Comparison of ENCODE assay signal across 22 mouse cellular contexts in the genomic region with DNA sequence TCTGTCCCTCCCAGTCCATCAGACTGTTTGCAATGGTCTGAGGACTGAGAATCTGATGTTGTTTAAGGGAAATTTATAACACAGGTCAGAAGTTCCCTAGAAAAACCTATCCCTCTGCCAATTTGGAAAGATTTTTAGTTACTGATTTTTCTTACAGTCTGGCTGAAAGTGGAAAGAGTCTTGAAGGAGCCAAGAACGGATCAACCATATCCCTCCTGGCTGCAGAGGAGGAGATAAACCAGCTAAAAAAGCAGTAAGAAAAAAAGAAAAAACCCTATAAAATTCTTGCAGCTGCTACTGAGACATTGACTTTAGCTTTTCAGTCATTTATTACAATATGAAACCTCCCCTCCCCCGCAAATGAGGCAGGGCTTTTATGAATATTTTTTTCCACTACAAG. TPM values are rescaled to one million over a fixed set of nuclear protein-coding genes. Genes with fewer than 3 reads are reported as not detected.
"Had no signal": no experiment of that assay in that cellular context is flagged by ENCODE, and none has a peak within 500 bp of the region (broad histone marks: within the 10 kb centered on the region; RNA-seq: fewer than 3 reads in every experiment).

No protein-coding gene starts in this region.

- H3K27ac ChIP-seq: liver, embryonic 15.5 days; macrophage; midbrain, embryonic 13.5 days; midbrain, embryonic 15.5 days; neural tube, embryonic 12.5 days; stomach, embryonic 15.5 days; stomach, postnatal 0 days had no signal

- H3K4me2 ChIP-seq: liver, embryonic 15.5 days; midbrain, embryonic 13.5 days; midbrain, embryonic 15.5 days; neural tube, embryonic 12.5 days; stomach, embryonic 15.5 days had no signal

- H3K9me3 ChIP-seq: liver, embryonic 15.5 days; megakaryocyte, embryonic 14.5 days; midbrain, embryonic 13.5 days; midbrain, embryonic 15.5 days; neural tube, embryonic 12.5 days; stomach, embryonic 15.5 days had no signal

- H3K4me1 ChIP-seq: liver, embryonic 15.5 days; megakaryocyte, embryonic 14.5 days; midbrain, embryonic 13.5 days; midbrain, embryonic 15.5 days; neural tube, embryonic 12.5 days had no signal

- DNase-seq: liver, postnatal 0 days; lung, adult 2 months; lung, postnatal 14 days; lung, postnatal 36 days; right cerebral cortex, postnatal 14 days; thymus, adult 2 months; thymus, postnatal 25 days; thymus, postnatal 4 days had no signal

- ATAC-seq: liver, postnatal 0 days; midbrain, embryonic 13.5 days; midbrain, embryonic 15.5 days had no signal

- H3K27me3 ChIP-seq: liver, embryonic 15.5 days; midbrain, embryonic 13.5 days; midbrain, embryonic 15.5 days; neural tube, embryonic 12.5 days; stomach, embryonic 15.5 days had no signal

- H3K36me3 ChIP-seq: liver, embryonic 15.5 days; midbrain, embryonic 13.5 days; midbrain, embryonic 15.5 days; neural tube, embryonic 12.5 days; stomach, embryonic 15.5 days had no signal

- H3K4me3 ChIP-seq: liver, embryonic 15.5 days; megakaryocyte, embryonic 14.5 days; midbrain, embryonic 13.5 days; midbrain, embryonic 15.5 days; neural tube, embryonic 12.5 days; stomach, embryonic 15.5 days had no signal

- H3K9ac ChIP-seq: liver, embryonic 15.5 days; liver, postnatal 0 days; midbrain, embryonic 13.5 days; midbrain, embryonic 15.5 days; neural tube, embryonic 12.5 days; stomach, embryonic 15.5 days had no signal

RNA-seq across cellular contexts. Expression of a gene that starts 15.5 kb away (rescaled TPM):
- total RNA-seq: neutrophil, adult 5-6 weeks had no signal
- polyA plus RNA-seq: liver, embryonic 15.5 days; liver, postnatal 0 days; macrophage; neural tube, embryonic 12.5 days; spleen, adult 2 months had no signal

RNA-seq across cellular contexts. Expression of a gene that starts 34.4 kb away (rescaled TPM):
- total RNA-seq: midbrain, postnatal 0 days; monocyte, adult 5-6 weeks; neutrophil, adult 5-6 weeks had no signal
- polyA plus RNA-seq: liver, postnatal 0 days; lung, adult 2 months; lung, embryonic 16.5 days; midbrain, embryonic 13.5 days; midbrain, embryonic 15.5 days; midbrain, postnatal 0 days; neural tube, embryonic 12.5 days; neural tube, embryonic 14.5 days; spleen, adult 2 months had no signal
